Mouse (Mus musculus) lung, adult 2 months (tissue): ENCODE measurements around the gene Pacsin3.

Experiments used
- CTCF ChIP-seq: fragments of 200-500 bp; IDR thresholded peaks from 2 replicates; pipeline ENCODE4 v1.5.1; 2011; ENCODE audit warnings: mild to moderate bottlenecking, low read length, control low read depth; ENCODE audit not compliant: insufficient read depth
- POLR2A ChIP-seq: fragments of 200-500 bp; IDR thresholded peaks from 2 replicates; pipeline ENCODE4 v1.6.1; 2011; ENCODE audit warnings: low read depth, mild to moderate bottlenecking, control low read depth, low read length, borderline replicate concordance; ENCODE audit errors: extremely low read depth

DNA sequence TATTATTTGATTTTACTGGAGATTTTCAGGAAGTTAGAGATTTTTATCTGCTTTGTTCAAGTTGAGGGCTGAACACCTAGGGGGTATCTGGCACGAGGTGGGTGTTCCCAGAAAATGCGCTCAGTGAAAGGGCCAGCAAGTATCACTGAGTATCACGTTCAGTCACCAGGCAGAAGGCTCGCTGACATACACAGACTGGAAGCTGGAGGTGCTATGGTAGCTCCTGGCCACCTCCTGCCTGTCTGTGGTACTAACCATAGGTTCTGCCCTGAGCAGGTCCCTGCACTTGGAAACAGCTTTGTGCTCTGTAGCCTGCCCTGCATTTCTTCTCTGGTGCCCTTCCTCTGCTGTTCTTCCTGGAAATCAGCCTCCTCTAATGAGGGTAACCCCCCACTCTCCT lies 3.2 kb upstream of the Pacsin3 start:
- no peak for TF ChIP-seq CTCF
- TF ChIP-seq POLR2A: no peak
